In genomic region chr11:40394864-40395266, GRCm38 (mm10) we compare ENCODE assay signal across 12 mouse cellular contexts.
DNase-seq lines count a peak whose midpoint lies in the region.
"Had no signal": no experiment of that assay in that cellular context is flagged by ENCODE, and none has a peak within 500 bp of the region (broad histone marks: within the 10 kb centered on the region; RNA-seq: fewer than 3 reads in every experiment).

No protein-coding gene starts in this region.

- H3K4me3 ChIP-seq in hindbrain, embryonic 10.5 days, result no peak overlapping the region
- H3K4me3 ChIP-seq in midbrain, embryonic 10.5 days, result no peak overlapping the region
- H3K4me3 ChIP-seq: gastrocnemius, adult 2 months had no signal

- H3K27me3 ChIP-seq in hindbrain, embryonic 10.5 days (ENCODE audit: insufficient read depth, poor library complexity, severe bottlenecking), result no peaks in the 10 kb centered on the region
- no peaks in the 10 kb centered on the region for H3K27me3 ChIP-seq in midbrain, embryonic 10.5 days (ENCODE audit: low read depth, poor library complexity, severe bottlenecking)

- 0 out of 2 replicates have a peak, but pooled peaks cover 2% of the 10 kb centered on the region for H3K9me3 ChIP-seq in hindbrain, embryonic 10.5 days
- no peaks in the 10 kb centered on the region for H3K9me3 ChIP-seq in midbrain, embryonic 10.5 days (replicated peaks)

- WGBS in hindbrain, embryonic 10.5 days, result 29% methylated on average over 7 of the region's 7 CpGs
- whole genome bisulfite sequencing in midbrain, embryonic 10.5 days, result 44% methylated on average over 7 of the region's 7 CpGs

- peaks cover 13% of the 10 kb centered on the region for H3K4me1 ChIP-seq in hindbrain, embryonic 10.5 days (replicated peaks)
- H3K4me1 ChIP-seq in midbrain, embryonic 10.5 days, result peaks cover 9% of the 10 kb centered on the region

- peak overlapping the region; percentile 56; the same call in 1 of the 2 replicates for H3K27ac ChIP-seq in hindbrain, embryonic 10.5 days
- peak overlapping the region; percentile 55; the same call in 1 of the 2 replicates for H3K27ac ChIP-seq in midbrain, embryonic 10.5 days (replicated peaks)
- H3K27ac ChIP-seq: gastrocnemius, adult 2 months; macrophage had no signal

- peak; percentile 11 for DNase-seq in right cerebral cortex, postnatal 25 days
- DNase-seq in right cerebral cortex, postnatal 36 days (ENCODE audit: low spot score in 2 of 2), result no peak
- DNase-seq in hindbrain, embryonic 10.5 days (ENCODE audit: low spot score), result peak; percentile 11
- DNase-seq in midbrain, embryonic 10.5 days (ENCODE audit: low spot score), result no peak
- DNase-seq in urinary bladder, adult 2 months (ENCODE audit: low spot score), result no peak
- DNase-seq in adipocyte (ENCODE audit: low spot score), result no peak
- DNase-seq in thymus, postnatal 25 days, result no peak
- DNase-seq in lung, postnatal 14 days, result no peak
- DNase-seq: cerebellum, adult 11 months; gastrocnemius, adult 2 months; liver had no signal

- no peaks in the 10 kb centered on the region for H3K36me3 ChIP-seq in hindbrain, embryonic 10.5 days
- no peaks in the 10 kb centered on the region for H3K36me3 ChIP-seq in midbrain, embryonic 10.5 days

Comparison
In these comparisons a context has a peak if more than half of its experiments do, and no peak if none do; other contexts are left out.
1. DNase-seq: peak in right cerebral cortex, postnatal 25 days (single experiment) and hindbrain, embryonic 10.5 days (single experiment); none in right cerebral cortex, postnatal 36 days (0 of 2), midbrain, embryonic 10.5 days (single experiment), urinary bladder, adult 2 months (single experiment), adipocyte (single experiment), thymus, postnatal 25 days (single experiment) and lung, postnatal 14 days (single experiment).